Mouse (Mus musculus) left cerebral cortex, adult 8-10 months (tissue): Measurements from ENCODE around the gene Pth2. TPM values are rescaled to one million over a fixed set of nuclear protein-coding genes. Genes with fewer than 3 reads are reported as not detected.
A peak's percentile ranks its signal among the peaks of the same experiment; 100 is the strongest.
"Not testable (repeated sequence)": the region's sequence is repeated elsewhere in the genome, so short reads cannot be mapped to it uniquely, and the experiment has no call there.

Source experiments
- DNase-seq, 2 experiments: peaks; one replicate each; pipeline ENCODE4 v3.0.0; 2022; ENCODE audit warnings: low spot score in 2 of 2
- total RNA-seq, 4 experiments: library from RNA; stranded (reverse); gene quantifications; 2 replicates each; pipeline ENCODE4 v1.2.4; 2022

Pth2 gene
- total RNA-seq, 4 experiments from 2014 or later: 0.80 TPM; not detected in 3

GRCm38 (mm10) chr7:45173772-45174171, 7.0 kb upstream of the Pth2 start:
- not testable (repeated sequence) for DNase-seq

- no peak for DNase-seq
These were observed 6.1 kb upstream of the Pth2 start for GRCm38 (mm10) chr7:45174567-45175280.

GRCm38 (mm10) chr7:45175398-45175797, 5.4 kb upstream of the Pth2 start:
- DNase-seq: no peak

GRCm38 (mm10) chr7:45175929-45176328, 4.9 kb upstream of the Pth2 start:
- no peak for DNase-seq

DNA sequence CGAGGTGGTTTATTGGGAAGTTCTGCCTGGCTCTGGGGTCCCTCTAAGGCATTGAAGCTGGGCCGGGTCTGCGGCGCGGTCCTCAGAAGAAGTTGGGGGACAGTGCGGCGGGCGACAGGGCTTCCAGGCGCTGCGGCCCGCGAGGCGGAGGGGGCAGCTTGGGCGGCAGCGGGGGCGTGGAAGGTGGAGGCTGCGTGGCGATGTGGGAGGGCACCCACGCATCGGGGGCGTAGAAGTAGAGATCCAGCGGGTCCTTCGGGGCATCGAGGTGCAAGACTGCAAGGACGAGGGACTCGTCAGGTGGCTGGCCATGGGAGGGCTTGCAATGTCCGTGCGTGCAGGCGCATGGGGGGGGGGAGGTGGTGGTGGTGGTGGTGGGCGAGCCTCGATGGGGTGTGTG, 4.4 kb upstream of the Pth2 start:
- no peak for DNase-seq

DNA sequence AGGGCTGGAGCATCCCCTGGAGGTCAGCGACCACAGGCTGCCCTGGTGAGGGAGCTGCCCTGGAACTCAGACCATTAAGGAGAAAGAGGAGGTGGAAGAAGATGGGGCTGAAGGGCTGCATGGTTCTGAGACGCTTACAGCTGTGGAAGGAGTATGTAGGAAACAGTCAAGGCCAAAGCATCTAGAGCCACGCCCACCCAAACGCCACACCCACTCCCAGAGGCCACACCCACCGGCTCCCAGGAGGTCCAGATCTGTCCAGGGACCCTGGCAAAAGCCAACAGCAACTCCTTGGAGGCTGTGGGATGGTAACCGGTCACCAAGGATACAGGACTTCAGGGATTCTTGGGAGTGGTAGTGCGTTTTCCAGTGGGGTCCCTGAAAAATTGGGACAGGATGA, 2.2 kb upstream of the Pth2 start:
- DNase-seq: no peak

DNA sequence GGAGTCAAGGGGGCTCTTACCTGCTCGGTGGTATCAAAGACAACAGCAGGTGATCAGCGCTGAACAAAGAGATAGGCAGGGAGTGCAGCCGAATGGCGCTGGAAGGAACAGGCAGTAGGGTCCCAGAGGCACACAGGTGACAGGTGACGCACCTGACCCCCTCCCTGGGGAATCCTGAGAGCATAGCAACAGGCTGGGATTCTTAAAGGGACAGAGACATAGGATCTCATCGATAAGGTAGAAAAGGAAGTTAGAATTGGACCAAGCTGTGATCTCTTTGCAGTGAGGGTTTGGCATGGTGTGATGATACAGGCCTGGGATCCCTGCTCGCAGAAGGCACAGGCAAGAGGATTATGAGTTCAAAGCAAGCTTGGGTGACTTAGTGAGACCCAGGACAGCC, 1.3 kb upstream of the Pth2 start, which contains the start of gene Gfy:
TSS of gene Gfy (minus strand) at position 101 of the 400 bp plus-strand sequence.
- no peak for DNase-seq

DNA sequence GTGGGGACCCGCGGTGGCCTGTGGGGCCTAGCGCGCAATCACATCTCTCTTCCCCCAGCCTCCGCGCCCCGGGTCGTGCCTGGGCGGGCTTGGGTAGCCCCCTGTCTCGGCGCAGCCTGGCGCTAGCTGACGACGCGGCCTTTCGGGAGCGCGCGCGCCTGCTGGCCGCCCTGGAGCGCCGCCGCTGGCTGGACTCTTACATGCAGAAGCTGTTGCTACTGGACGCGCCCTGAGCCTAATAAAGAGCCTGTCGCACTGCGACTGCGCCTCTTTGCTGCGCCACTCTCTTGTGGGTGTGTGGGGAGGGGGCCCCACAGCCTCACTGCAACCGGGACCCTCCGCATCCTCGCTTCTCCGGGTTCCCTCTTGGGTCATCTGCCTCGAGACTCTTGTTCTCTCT, 745 bp downstream of the Pth2 start:
- DNase-seq: no peak

GRCm38 (mm10) chr7:45182199-45182601, 1.4 kb downstream of the Pth2 start:
- peak; percentile 70 to 86 for DNase-seq

DNA sequence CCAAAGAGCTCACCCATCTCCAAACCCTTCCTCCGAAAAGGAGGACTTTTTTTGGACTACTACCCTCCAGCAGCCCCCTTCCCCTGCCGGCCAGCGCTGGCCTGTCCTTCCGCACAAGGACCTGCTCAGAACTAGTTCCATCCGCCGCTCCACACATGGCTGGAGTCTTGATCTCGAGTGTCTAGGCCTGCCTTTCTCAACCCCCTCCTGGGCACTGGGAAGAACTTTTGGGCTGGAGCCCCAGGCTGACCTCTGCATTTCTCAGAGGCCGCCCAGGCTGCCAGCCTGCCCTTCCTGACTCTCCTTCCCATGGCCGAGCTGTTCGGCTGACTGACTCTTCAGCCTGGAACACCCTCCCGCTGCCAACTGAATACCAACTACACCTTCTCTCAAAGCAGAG, 1.8 kb downstream of the Pth2 start:
- no peak for DNase-seq

GRCm38 (mm10) chr7:45183672-45184071, 2.9 kb downstream of the Pth2 start:
- DNase-seq: no peak

GRCm38 (mm10) chr7:45185921-45186320, 5.1 kb downstream of the Pth2 start:
- no peak for DNase-seq

- DNase-seq: peak in 1 of 2 experiments; percentile 75
These were observed 8.8 kb downstream of the Pth2 start for GRCm38 (mm10) chr7:45189600-45189999.

DNA sequence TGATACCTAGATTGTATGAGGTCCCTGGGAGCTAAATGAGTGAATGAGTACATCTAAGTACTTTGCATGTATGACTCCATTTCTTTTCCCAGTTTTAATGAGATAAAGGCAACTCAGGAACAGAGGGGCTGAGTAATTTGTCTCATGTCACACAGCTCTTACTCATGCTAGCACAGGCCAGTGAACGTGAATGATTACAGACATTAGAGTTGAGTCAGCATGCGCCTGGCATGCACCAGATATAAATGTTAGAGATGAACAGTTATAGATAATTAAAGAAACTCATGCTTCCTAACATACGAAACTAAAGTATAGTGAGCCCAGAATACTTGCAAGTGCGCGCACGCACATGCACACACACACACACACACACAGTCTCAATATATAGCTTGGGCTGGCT, 9.4 kb downstream of the Pth2 start:
- no peak for DNase-seq

GRCm38 (mm10) chr7:45191161-45191560, 10.4 kb downstream of the Pth2 start:
- no peak for DNase-seq

- DNase-seq: no peak
These were observed 11.1 kb downstream of the Pth2 start for GRCm38 (mm10) chr7:45191803-45192363.

DNA sequence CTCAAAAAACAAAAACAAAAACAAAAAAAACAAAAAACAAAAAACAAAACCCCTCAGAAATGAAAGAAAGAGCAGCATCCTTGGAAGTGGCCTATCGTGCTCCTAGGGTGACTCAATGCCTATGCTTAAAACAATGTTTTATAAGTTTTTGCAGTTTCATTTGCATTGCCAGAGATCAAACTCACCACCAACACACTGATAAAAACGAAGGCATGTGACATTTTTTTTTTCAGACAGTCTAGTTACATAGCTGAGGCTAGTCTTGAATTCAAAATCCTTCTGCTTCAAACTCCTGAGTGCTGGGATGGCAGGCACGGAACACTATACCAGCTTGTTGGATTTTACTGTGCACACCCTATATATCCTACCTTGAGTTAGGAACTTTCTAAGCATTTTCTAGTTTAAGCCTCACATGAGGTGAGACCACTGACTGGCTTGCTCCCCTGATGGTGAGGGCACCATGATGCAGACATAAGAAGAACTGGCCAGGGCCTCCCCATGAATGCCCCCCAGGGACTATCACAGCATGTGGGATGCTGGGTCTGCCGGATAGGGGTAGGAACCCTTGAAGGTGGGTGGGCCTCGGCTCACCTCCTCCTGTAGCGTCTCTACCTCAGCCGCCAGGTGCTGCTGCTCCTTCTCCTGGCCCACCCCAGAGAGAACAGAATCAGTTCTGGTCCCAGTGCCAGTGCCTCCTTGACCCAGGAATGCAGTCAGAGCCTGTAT, 12.0 kb downstream of the Pth2 start:
- DNase-seq: no peak

GRCm38 (mm10) chr7:45193406-45193805, 12.6 kb downstream of the Pth2 start:
- DNase-seq: no peak

DNA sequence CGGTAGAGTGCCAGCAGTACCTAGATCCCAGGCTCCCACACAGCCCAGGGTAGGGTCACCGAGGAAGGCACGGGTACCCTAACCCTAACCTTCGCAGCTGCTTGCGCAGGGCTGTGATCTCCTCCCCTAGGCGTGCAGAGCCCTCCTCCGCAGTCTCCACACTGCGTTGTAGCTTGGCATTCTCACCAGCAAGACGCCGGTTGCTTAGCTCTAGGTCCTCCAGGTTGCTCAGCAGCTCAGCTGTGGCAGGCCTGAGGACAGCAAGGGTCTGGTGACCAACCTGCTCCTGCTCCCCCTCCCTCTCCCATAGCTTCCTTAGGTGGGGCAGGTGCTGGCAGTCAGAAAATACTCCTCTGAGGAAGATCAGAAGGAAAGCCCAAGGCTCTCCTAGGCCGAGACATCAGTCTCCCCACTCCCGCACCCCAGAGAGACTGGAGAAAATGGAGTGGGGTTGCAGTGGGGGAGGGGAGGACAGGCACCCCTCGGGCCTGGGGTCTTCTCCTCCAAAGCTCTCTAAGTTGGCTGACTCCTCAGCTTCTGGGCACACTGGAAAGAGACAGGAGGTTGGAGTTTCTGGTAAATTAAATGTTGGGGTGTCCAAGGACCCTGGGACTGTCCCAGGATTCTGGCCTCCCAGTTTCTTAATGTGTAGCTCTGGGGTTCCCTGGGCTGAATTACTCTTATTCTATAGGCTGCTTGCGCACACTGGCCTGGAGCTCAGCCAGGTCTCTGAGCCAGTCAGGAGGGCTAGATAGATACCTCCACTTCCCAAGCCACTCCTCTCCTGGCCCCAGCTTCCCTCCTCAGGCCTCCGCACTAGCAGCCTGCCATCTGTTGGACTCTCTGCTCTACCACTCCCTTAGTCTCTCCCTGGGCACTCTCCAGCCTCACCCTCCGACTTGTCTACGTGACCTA, 13.3 kb downstream of the Pth2 start:
- no peak for DNase-seq

DNA sequence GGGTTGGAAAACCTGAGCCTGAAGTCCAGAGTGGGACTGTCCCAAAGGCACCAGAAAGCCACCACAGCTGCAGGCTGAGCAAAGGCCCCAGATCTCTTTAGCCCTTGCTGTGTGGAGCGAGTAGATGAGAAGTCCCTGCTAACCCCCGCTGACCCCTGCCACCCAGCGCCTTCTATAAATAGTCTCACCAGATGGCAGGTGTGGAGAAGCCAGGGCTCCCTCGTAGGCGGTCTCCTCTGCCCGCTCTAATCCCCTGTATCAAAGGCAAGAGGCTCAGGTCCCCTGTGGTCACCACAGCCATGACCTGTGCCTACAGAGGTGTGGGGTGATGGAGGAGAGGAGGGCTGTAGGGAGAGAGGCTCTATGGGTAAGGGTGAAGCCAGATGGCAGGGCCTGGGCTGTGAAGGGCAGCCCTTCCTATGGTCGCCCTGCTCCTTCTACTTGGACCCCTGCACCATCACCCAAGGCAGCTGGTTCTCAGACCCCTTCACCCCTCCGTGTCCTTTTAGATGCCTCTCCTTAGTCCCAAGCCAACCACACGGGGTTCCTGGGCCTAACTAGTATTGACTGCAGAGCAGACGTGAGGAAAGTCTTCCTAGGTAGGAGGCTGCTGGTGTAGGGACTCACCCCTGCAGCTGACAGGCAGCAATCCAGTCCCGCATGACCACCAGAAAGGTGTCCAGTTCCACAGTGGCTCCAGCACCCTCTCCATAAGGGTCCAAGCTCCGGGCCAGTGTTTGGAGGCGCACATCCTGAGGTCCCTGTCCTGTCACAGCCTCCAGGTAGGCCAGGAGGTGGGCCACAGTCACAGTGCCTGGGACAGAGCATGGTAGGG, 14.8 kb downstream of the Pth2 start:
- DNase-seq: no peak

DNA sequence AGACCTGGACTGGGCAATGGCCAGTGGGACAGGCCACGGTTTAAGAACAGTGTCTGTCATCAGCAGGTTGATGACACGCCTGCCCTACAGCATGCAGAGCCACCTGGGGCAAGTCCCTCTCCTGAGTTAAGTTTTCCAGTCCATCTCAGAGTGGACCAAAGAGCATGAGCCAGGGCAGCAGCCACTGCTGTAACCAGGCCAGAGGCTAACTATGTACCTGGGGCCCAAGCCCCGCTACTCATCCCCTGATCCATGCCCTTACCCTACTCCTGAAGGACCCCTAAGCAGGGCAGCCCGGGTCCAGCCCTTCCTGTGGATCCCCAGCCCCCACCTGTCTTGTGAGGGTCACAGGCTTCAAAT, 15.4 kb downstream of the Pth2 start:
- no peak for DNase-seq
